Mouse (Mus musculus): ENCODE data around the gene Hist1h2bq.
"Not testable (repeated sequence)": the region's sequence is repeated elsewhere in the genome, so short reads cannot be mapped to it uniquely, and the experiment has no call there.

DNA sequence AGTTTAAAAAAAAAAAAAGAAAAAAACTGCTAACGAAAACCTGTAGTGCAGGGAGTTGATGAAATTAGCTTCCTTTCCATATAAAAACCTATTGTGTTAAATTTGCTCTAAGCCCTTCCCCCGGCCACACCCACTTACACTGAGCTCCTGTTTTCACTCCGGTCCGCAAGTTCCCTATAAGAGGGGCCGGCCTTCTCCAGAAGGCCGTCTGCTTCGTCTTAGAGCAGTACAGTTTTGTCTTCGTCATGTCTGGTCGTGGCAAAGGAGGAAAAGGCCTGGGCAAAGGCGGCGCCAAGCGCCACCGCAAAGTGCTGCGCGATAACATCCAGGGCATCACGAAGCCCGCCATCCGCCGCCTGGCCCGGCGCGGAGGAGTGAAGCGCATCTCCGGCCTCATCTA lies 1.5 kb upstream of the Hist1h2bq start, which contains the start of gene Hist1h4m:
- TF ChIP-seq CEBPB (IDR thresholded peaks at IDR 0.05; ENCODE audit: low read depth); CTCF (IDR thresholded peaks at IDR 0.05; ENCODE audit: control insufficient read depth, insufficient read depth, insufficient read length); MYOD1 (IDR thresholded peaks at IDR 0.05; ENCODE audit: control insufficient read depth, insufficient read length, low read depth); MYOG (IDR thresholded peaks at IDR 0.05; ENCODE audit: control insufficient read depth, extremely low read depth, insufficient read length): not testable (repeated sequence)

Measured in C2C12 (cell line).